20 mouse cellular contexts compared by ENCODE assay signal in genomic region chr9:22016245-22016644, GRCm38 (mm10). TPM values are rescaled to one million over a fixed set of nuclear protein-coding genes. Genes with fewer than 3 reads are reported as not detected.
DNase-seq lines count a peak whose midpoint lies in the region; ATAC-seq and TF ChIP-seq lines count a peak whose summit lies in the region.
"Had no signal": no experiment of that assay in that cellular context is flagged by ENCODE, and none has a peak within 500 bp of the region (broad histone marks: within the 10 kb centered on the region; RNA-seq: fewer than 3 reads in every experiment).

No protein-coding gene starts in this region.

- no peaks in the 10 kb centered on the region for H3K27me3 ChIP-seq in cerebellum, adult 2 months (ENCODE audit: control insufficient read depth, insufficient read depth, low read length)
- no peaks in the 10 kb centered on the region for H3K27me3 ChIP-seq in midbrain, embryonic 13.5 days
- H3K27me3 ChIP-seq in midbrain, embryonic 14.5 days (ENCODE audit: control insufficient read depth, insufficient read depth, low read length) = no peaks in the 10 kb centered on the region
- H3K27me3 ChIP-seq: embryonic facial prominence, embryonic 12.5 days; forebrain, embryonic 15.5 days; heart, embryonic 15.5 days; Patski had no signal

- H3K4me3 ChIP-seq in cerebellum, adult 2 months (replicated peaks; ENCODE audit: insufficient read depth, low read depth, low read length) = no peak overlapping the region
- H3K4me3 ChIP-seq in midbrain, embryonic 13.5 days (replicated peaks) = no peak overlapping the region
- H3K4me3 ChIP-seq in midbrain, embryonic 14.5 days (replicated peaks; ENCODE audit: low read depth, low read length) = no peak overlapping the region
- H3K4me3 ChIP-seq: embryonic facial prominence, embryonic 12.5 days; forebrain, embryonic 15.5 days; heart, adult 2 months; heart, embryonic 15.5 days had no signal

- TF ChIP-seq POLR2A in cerebellum, adult 2 months (IDR thresholded peaks at IDR 0.05; ENCODE audit: borderline replicate concordance, insufficient read depth, low read length) = no peak

- H3K4me2 ChIP-seq in midbrain, embryonic 13.5 days (replicated peaks) = no peak overlapping the region
- H3K4me2 ChIP-seq in midbrain, embryonic 14.5 days (ENCODE audit: low read length) = no peak overlapping the region
- H3K4me2 ChIP-seq: embryonic facial prominence, embryonic 12.5 days; forebrain, embryonic 15.5 days; heart, embryonic 11.5 days; heart, embryonic 15.5 days had no signal

- TF ChIP-seq CTCF in cerebellum, adult 2 months (IDR thresholded peaks at IDR 0.05; ENCODE audit: borderline replicate concordance, insufficient read depth, low read depth, low read length) = no peak

- no peak for ATAC-seq in midbrain, embryonic 13.5 days
- no peak for ATAC-seq in midbrain, embryonic 14.5 days (ENCODE audit: low FRiP score, low TSS enrichment)
- ATAC-seq: activated CD4-positive, CD25-positive, alpha-beta regulatory T cell, adult 4 months; CD4-positive, CD25-positive, alpha-beta regulatory T cell, adult 4 months; forebrain, embryonic 15.5 days; inflammation-experienced regulatory T-cells, adult 6 months; Patski had no signal

- peaks cover 23% of the 10 kb centered on the region for H3K4me1 ChIP-seq in cerebellum, adult 2 months (ENCODE audit: control insufficient read depth, insufficient read depth, low read length)
- H3K4me1 ChIP-seq in midbrain, embryonic 13.5 days (replicated peaks) = 0 out of 2 replicates have a peak, but pooled peaks cover 2% of the 10 kb centered on the region
- no peaks in the 10 kb centered on the region for H3K4me1 ChIP-seq in midbrain, embryonic 14.5 days (ENCODE audit: control insufficient read depth, insufficient read depth, low read length)
- H3K4me1 ChIP-seq: forebrain, embryonic 15.5 days; heart, embryonic 15.5 days had no signal

- DNase-seq in cerebellum, adult 2 months = no peak
- no peak for DNase-seq in cerebellum, adult 9-11 months
- DNase-seq in midbrain, embryonic 14.5 days = no peak
- peak; percentile 21 for DNase-seq in thymus, postnatal 25 days
- DNase-seq in thymus, adult 18-20 months = no peak
- DNase-seq in ovary, postnatal 10 days (ENCODE audit: low spot score) = no peak
- DNase-seq: adrenal gland, postnatal 14 days; B cell, adult 2 months; gastrocnemius, postnatal 10 days; heart, adult 2 months; heart, postnatal 14 days had no signal

- H3K27ac ChIP-seq in cerebellum, adult 2 months (ENCODE audit: insufficient read depth, low read length) = peak overlapping the region; percentile 54; the same call in 1 of the 2 replicates
- H3K27ac ChIP-seq in midbrain, embryonic 13.5 days = peak overlapping the region; percentile 39; the same call in 1 of the 2 replicates
- no peak overlapping the region for H3K27ac ChIP-seq in midbrain, embryonic 14.5 days (replicated peaks; ENCODE audit: low read depth, low read length)
- H3K27ac ChIP-seq: embryonic facial prominence, embryonic 12.5 days; forebrain, embryonic 15.5 days; heart, adult 2 months; heart, embryonic 15.5 days had no signal

- no peak overlapping the region for H3K9ac ChIP-seq in midbrain, embryonic 13.5 days (replicated peaks)
- H3K9ac ChIP-seq in midbrain, embryonic 14.5 days (replicated peaks; ENCODE audit: low read length) = no peak overlapping the region
- H3K9ac ChIP-seq: embryonic facial prominence, embryonic 12.5 days; forebrain, embryonic 15.5 days; heart, embryonic 15.5 days had no signal

- peaks cover 85% of the 10 kb centered on the region for H3K36me3 ChIP-seq in midbrain, embryonic 13.5 days
- peaks cover 84% of the 10 kb centered on the region for H3K36me3 ChIP-seq in midbrain, embryonic 14.5 days (ENCODE audit: control insufficient read depth, insufficient read depth, low read length)

- WGBS in cerebellum, adult 2 months = 56% methylated on average over 10 of the region's 10 CpGs
- WGBS in midbrain, embryonic 13.5 days = 69% methylated on average over 10 of the region's 10 CpGs
- 69% methylated on average over 10 of the region's 10 CpGs for WGBS in midbrain, embryonic 14.5 days

- no peaks in the 10 kb centered on the region for H3K9me3 ChIP-seq in midbrain, embryonic 13.5 days
- no peaks in the 10 kb centered on the region for H3K9me3 ChIP-seq in midbrain, embryonic 14.5 days (ENCODE audit: control insufficient read depth, low read length)
- H3K9me3 ChIP-seq: embryonic facial prominence, embryonic 12.5 days; forebrain, embryonic 15.5 days; heart, embryonic 15.5 days had no signal

RNA-seq across cellular contexts. Expression of gene Prkcsh, which starts 13.6 kb away (rescaled TPM):
- polyA plus RNA-seq in cerebellum, adult 2 months (2012; rRNA removed) = 91.3 and 95.3 TPM in 2 replicates
- polyA plus RNA-seq in midbrain, embryonic 13.5 days (2015; fragmentation: Nextera tagmentation; extraction: Ambion mirVana) = 94.7 and 99.3 TPM in 2 replicates
- 70.6 and 73.2 TPM in 2 replicates for polyA plus RNA-seq in midbrain, embryonic 14.5 days (2014; fragmentation: Nextera tagmentation; extraction: Ambion mirVana)

RNA-seq across cellular contexts. Expression of gene Ccdc151, which starts 13.8 kb away (rescaled TPM):
- 2.4 and 2.7 TPM in 2 replicates for polyA plus RNA-seq in cerebellum, adult 2 months (2012; rRNA removed)
- polyA plus RNA-seq in midbrain, embryonic 13.5 days (2015; fragmentation: Nextera tagmentation; extraction: Ambion mirVana) = 3.9 and 4.9 TPM in 2 replicates
- 4.5 and 4.6 TPM in 2 replicates for polyA plus RNA-seq in midbrain, embryonic 14.5 days (2014; fragmentation: Nextera tagmentation; extraction: Ambion mirVana)
- polyA plus RNA-seq: activated CD4-positive, CD25-positive, alpha-beta regulatory T cell, adult 4 months; CD4-positive, CD25-positive, alpha-beta regulatory T cell, adult 4 months; heart, embryonic 11.5 days; inflammation-experienced regulatory T-cells, adult 6 months had no signal

RNA-seq across cellular contexts. Expression of gene Rgl3, which starts 27.0 kb away (rescaled TPM):
- polyA plus RNA-seq in cerebellum, adult 2 months (2012; rRNA removed) = 67.6 and 83.3 TPM in 2 replicates
- polyA plus RNA-seq in midbrain, embryonic 13.5 days (2015; fragmentation: Nextera tagmentation; extraction: Ambion mirVana) = 1.0 and 1.4 TPM in 2 replicates
- polyA plus RNA-seq in midbrain, embryonic 14.5 days (2014; fragmentation: Nextera tagmentation; extraction: Ambion mirVana) = 0.53 and 0.68 TPM in 2 replicates
- polyA plus RNA-seq: activated CD4-positive, CD25-positive, alpha-beta regulatory T cell, adult 4 months; CD4-positive, CD25-positive, alpha-beta regulatory T cell, adult 4 months; inflammation-experienced regulatory T-cells, adult 6 months had no signal

RNA-seq across cellular contexts. Expression of gene Elavl3, which starts 35.6 kb away (rescaled TPM):
- polyA plus RNA-seq in cerebellum, adult 2 months (2012; rRNA removed) = 165 and 169 TPM in 2 replicates
- 84.4 and 89.4 TPM in 2 replicates for polyA plus RNA-seq in midbrain, embryonic 13.5 days (2015; fragmentation: Nextera tagmentation; extraction: Ambion mirVana)
- polyA plus RNA-seq in midbrain, embryonic 14.5 days (2014; fragmentation: Nextera tagmentation; extraction: Ambion mirVana) = 137 and 162 TPM in 2 replicates
- polyA plus RNA-seq: activated CD4-positive, CD25-positive, alpha-beta regulatory T cell, adult 4 months; inflammation-experienced regulatory T-cells, adult 6 months had no signal

RNA-seq across cellular contexts. Expression of gene Epor, which starts 52.9 kb away (rescaled TPM):
- 9.2 and 10.4 TPM in 2 replicates for polyA plus RNA-seq in cerebellum, adult 2 months (2012; rRNA removed)
- polyA plus RNA-seq in midbrain, embryonic 13.5 days (2015; fragmentation: Nextera tagmentation; extraction: Ambion mirVana) = 1.4 and 2.5 TPM in 2 replicates
- polyA plus RNA-seq in midbrain, embryonic 14.5 days (2014; fragmentation: Nextera tagmentation; extraction: Ambion mirVana) = 0.65 and 2.0 TPM in 2 replicates
- polyA plus RNA-seq: CD4-positive, CD25-positive, alpha-beta regulatory T cell, adult 4 months had no signal

Comparison
In these comparisons a context has a peak if more than half of its experiments do, and no peak if none do; other contexts are left out.
1. RNA of gene Rgl3, which starts 27.0 kb away (polyA plus RNA-seq): 67.6 to 83.3 TPM in cerebellum, adult 2 months; 1.0 to 1.4 TPM in midbrain, embryonic 13.5 days and 0.53 to 0.68 TPM in midbrain, embryonic 14.5 days; every median in the first group is over 10 times any median in the second.